Mouse (Mus musculus) midbrain, embryonic 12.5 days (tissue): Measurements from ENCODE around the gene Shisa9. TPM values are rescaled to one million over a fixed set of nuclear protein-coding genes. Genes with fewer than 3 reads are reported as not detected.

Source experiments
- ATAC-seq: fragments of 200-750 bp; cut with Nextera tagmentation; 2 replicates; pipeline ENCODE4 v1.8.0; 2017; ENCODE audit warnings: low read depth, moderate TSS enrichment, moderate library complexity; ENCODE audit not compliant: low FRiP score
- H3K27ac ChIP-seq: fragments of 300-500 bp; sonication (generic); replicated peaks from 2 replicates; pipeline ENCODE4 v1.5.1; 2016; ENCODE audit warnings: mild to moderate bottlenecking
- H3K27me3 ChIP-seq: fragments of 300-500 bp; sonication (generic); 2 replicates; pipeline ENCODE4 v1.6.1; 2016; ENCODE audit warnings: mild to moderate bottlenecking
- H3K36me3 ChIP-seq: fragments of 300-500 bp; sonication (generic); 2 replicates; pipeline ENCODE4 v1.6.1; 2016
- H3K4me1 ChIP-seq: fragments of 300-500 bp; sonication (generic); 2 replicates; pipeline ENCODE4 v1.6.1; 2016
- H3K4me2 ChIP-seq: fragments of 300-500 bp; sonication (generic); replicated peaks from 2 replicates; pipeline ENCODE4 v1.6.1; 2016; ENCODE audit warnings: mild to moderate bottlenecking, moderate library complexity
- H3K4me3 ChIP-seq: fragments of 300-500 bp; sonication (generic); 2 replicates; pipeline ENCODE4 v1.5.1; 2016; ENCODE audit warnings: mild to moderate bottlenecking
- H3K9ac ChIP-seq: fragments of 300-500 bp; sonication (generic); replicated peaks from 2 replicates; pipeline ENCODE4 v1.6.1; 2016; ENCODE audit warnings: mild to moderate bottlenecking, moderate library complexity
- H3K9me3 ChIP-seq: fragments of 300-500 bp; sonication (generic); 2 replicates; pipeline ENCODE4 v1.6.1; 2016; ENCODE audit warnings: mild to moderate bottlenecking
- WGBS: fragments of 180-500 bp; shearing (Covaris S2); methylation state at CpG from one replicate; pipeline ENCODE4 v1.1.7; 2016; 5-methylcytosine and 5-hydroxymethylcytosine counted together
- polyA plus RNA-seq: library from polyadenylated mRNA; unstranded; fragments of >200 nt; fragmentation: Nextera tagmentation; extraction: Ambion mirVana; gene quantifications from 2 replicates; pipeline ENCODE4 v1.2.1, GENCODE M21; 2016

Shisa9 gene
- polyA plus RNA-seq, 1 experiment from 2014 or later = 1.8 TPM

- no peaks in the 10 kb centered on the region for H3K9me3 ChIP-seq
- H3K27ac ChIP-seq = no peak overlapping the region
- H3K4me2 ChIP-seq = no peak overlapping the region
- 83% methylated on average over 4 of the region's 4 CpGs for WGBS
- H3K4me1 ChIP-seq = no peaks in the 10 kb centered on the region
- H3K27me3 ChIP-seq = no peaks in the 10 kb centered on the region
- H3K4me3 ChIP-seq = no peak overlapping the region
- no peaks in the 10 kb centered on the region for H3K36me3 ChIP-seq
- no peak overlapping the region for H3K9ac ChIP-seq
- no peak for ATAC-seq
Measured at GRCm38 (mm10) chr16:12238611-12239010, 254.7 kb downstream of the Shisa9 start.

- no peak overlapping the region for H3K4me3 ChIP-seq
- H3K27ac ChIP-seq = no peak overlapping the region
- no peaks in the 10 kb centered on the region for H3K36me3 ChIP-seq
- H3K4me2 ChIP-seq = no peak overlapping the region
- H3K27me3 ChIP-seq = no peaks in the 10 kb centered on the region
- no peaks in the 10 kb centered on the region for H3K9me3 ChIP-seq
- ATAC-seq = no peak
- no peaks in the 10 kb centered on the region for H3K4me1 ChIP-seq
- WGBS = 0% methylated on average over 2 of the region's 2 CpGs
- no peak overlapping the region for H3K9ac ChIP-seq
Measured at GRCm38 (mm10) chr16:12259361-12259760, 275.4 kb downstream of the Shisa9 start.

GRCm38 (mm10) chr16:12265828-12266227, 281.9 kb downstream of the Shisa9 start:
- Histone ChIP-seq H3K27me3 (no peaks in the 10 kb centered on the region), H3K9me3 (no peaks in the 10 kb centered on the region), H3K9ac (no peak overlapping the region), H3K36me3 (no peaks in the 10 kb centered on the region), H3K4me2 (no peak overlapping the region), H3K27ac (no peak overlapping the region), H3K4me1 (no peaks in the 10 kb centered on the region), H3K4me3 (no peak overlapping the region)
- 94% methylated on average over 2 of the region's 2 CpGs for WGBS
- ATAC-seq = no peak

DNA sequence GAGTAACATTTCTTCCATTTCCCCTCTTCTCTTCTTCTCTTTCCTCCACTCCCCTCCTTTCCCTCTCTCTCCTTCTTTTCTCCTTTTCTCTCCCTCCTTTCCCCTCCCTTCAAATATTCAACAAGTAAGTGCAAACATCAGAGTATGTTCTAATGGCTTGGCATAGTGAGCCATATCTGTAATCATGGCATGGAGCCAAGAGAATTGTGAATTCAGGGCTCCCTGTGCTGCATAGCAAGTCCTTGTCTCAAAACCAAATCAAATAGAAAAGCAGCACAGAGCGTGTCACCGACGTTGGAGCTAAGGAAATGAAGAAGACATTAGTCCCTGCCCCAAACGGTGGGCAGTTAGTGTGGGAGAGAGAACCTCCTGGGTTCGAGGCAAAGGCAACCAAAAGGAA, 316.6 kb downstream of the Shisa9 start:
- Histone ChIP-seq H3K4me2 (no peak overlapping the region), H3K9me3 (no peaks in the 10 kb centered on the region), H3K4me3 (no peak overlapping the region), H3K27me3 (no peaks in the 10 kb centered on the region), H3K4me1 (no peaks in the 10 kb centered on the region), H3K9ac (no peak overlapping the region), H3K36me3 (no peaks in the 10 kb centered on the region), H3K27ac (no peak overlapping the region)
- WGBS = 67% methylated on average over 5 of the region's 5 CpGs
- no peak for ATAC-seq

DNA sequence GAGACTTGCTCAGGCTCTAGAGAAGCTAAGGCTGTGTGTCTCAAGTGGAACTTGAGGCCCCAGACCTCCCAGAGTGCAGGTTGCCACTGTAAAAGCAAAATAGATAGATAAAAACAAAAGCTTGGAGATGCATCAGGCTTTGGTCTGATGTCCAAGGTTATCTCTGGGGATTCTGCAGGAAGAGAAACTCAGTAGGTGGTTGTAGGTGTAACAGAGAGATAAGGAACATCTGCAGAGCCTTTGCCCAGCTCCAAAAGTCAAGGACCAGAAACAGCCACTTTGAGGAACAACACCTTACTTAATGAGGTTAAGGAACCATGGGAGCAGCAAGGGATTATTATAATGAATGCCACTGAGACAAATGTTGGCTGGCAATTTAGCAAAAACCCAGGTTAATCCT, 319.5 kb downstream of the Shisa9 start:
- Histone ChIP-seq H3K4me1 (no peaks in the 10 kb centered on the region), H3K4me3 (no peak overlapping the region), H3K36me3 (no peaks in the 10 kb centered on the region), H3K4me2 (no peak overlapping the region), H3K9me3 (no peaks in the 10 kb centered on the region), H3K27ac (no peak overlapping the region), H3K9ac (no peak overlapping the region), H3K27me3 (no peaks in the 10 kb centered on the region)
- no peak for ATAC-seq

DNA sequence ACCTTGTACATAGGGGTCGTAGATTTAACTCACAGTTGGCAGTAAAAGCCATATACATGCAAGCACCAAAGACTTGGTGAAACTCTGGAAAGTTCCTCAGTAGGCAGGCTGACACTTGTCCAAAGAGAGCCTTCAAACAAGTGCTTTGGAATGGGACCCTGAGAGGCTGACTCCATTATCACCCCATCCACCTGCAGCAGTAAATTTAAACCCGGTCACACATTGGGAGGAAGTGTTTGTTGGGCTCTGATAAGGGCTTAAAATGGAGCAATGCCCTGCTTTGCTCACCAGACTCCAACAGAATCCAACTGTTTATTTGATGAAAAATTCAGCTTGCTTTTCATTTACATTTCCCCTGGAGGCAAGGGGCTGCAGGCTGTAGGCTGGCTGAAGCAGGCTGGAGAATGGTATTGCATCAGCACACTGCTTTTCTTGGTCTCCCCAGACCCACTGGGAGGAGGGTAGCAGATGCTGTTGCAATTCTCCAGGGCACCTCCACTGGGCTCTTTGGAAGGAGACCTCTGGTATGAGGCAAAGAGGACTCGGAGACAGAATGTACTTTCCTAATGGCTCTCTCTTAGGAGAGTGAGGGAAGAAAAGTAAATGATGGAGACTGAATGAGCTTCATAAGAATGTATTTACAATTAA, 323.5 kb downstream of the Shisa9 start:
- no peak overlapping the region for H3K9ac ChIP-seq
- H3K4me2 ChIP-seq = no peak overlapping the region
- no peaks in the 10 kb centered on the region for H3K4me1 ChIP-seq
- WGBS = 76% methylated on average over 3 of the region's 3 CpGs
- no peak overlapping the region for H3K4me3 ChIP-seq
- no peak for ATAC-seq
- no peak overlapping the region for H3K27ac ChIP-seq
- no peaks in the 10 kb centered on the region for H3K27me3 ChIP-seq
- H3K9me3 ChIP-seq = no peaks in the 10 kb centered on the region
- no peaks in the 10 kb centered on the region for H3K36me3 ChIP-seq

DNA sequence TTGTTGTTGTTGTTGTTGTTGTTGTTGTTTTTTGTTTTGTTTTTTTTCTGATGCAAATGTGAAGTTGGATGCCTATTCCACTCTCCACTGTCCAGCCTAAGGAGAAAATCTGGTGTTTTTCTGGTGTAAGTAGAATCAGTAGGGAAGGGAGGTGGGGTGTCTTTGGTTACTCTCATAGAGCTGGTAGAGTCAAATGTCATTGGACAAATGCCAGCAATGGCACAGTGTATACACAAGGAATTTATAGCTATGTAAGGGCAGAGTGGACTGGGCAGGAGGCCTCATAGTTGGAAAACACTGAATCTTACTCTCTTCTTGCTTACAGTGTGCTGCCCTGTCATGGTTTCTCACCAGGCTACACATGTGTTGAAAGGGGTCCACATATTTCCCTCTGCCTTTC, 325.9 kb downstream of the Shisa9 start:
- Histone ChIP-seq H3K4me2 (no peak overlapping the region), H3K9me3 (no peaks in the 10 kb centered on the region), H3K9ac (no peak overlapping the region), H3K4me1 (no peaks in the 10 kb centered on the region), H3K27ac (no peak overlapping the region), H3K36me3 (no peaks in the 10 kb centered on the region), H3K4me3 (no peak overlapping the region), H3K27me3 (no peaks in the 10 kb centered on the region)
- ATAC-seq = no peak

GRCm38 (mm10) chr16:12315627-12316026, 331.7 kb downstream of the Shisa9 start:
- Histone ChIP-seq H3K4me1 (no peaks in the 10 kb centered on the region), H3K4me3 (no peak overlapping the region), H3K27ac (no peak overlapping the region), H3K4me2 (no peak overlapping the region), H3K36me3 (no peaks in the 10 kb centered on the region), H3K9me3 (no peaks in the 10 kb centered on the region), H3K9ac (no peak overlapping the region), H3K27me3 (no peaks in the 10 kb centered on the region)
- ATAC-seq = no peak

Other genes starting within 250 kb of the Shisa9 start
- gene Cpped1, start 74.7 kb upstream of the Shisa9 start, polyA plus RNA-seq = 15.2 and 15.6 TPM in 2 replicates